Mouse (Mus musculus) liver, adult 2 months (tissue): Measurements from ENCODE around the gene Cox8b. TPM values are rescaled to one million over a fixed set of nuclear protein-coding genes. Genes with fewer than 3 reads are reported as not detected.

Experiments used
- DNase-seq: peaks from one replicate; pipeline ENCODE4 v3.0.0-alpha.2; 2011; ENCODE audit warnings: low read depth, low spot score; ENCODE audit errors: extremely low read depth
- H3K27ac ChIP-seq: fragments of 200-500 bp; replicated peaks from 2 replicates; pipeline ENCODE4 v1.5.1; 2012; ENCODE audit warnings: low read depth, mild to moderate bottlenecking, control low read depth, inconsistent platforms, low read length; ENCODE audit not compliant: insufficient read depth
- H3K27me3 ChIP-seq: fragments of 200-500 bp; 2 replicates; pipeline ENCODE4 v1.6.1; 2012; ENCODE audit warnings: mild to moderate bottlenecking, moderate library complexity, low read length, inconsistent platforms; ENCODE audit not compliant: control insufficient read depth, insufficient read depth
- H3K36me3 ChIP-seq: fragments of 200-500 bp; 2 replicates; pipeline ENCODE4 v1.6.1; 2012; ENCODE audit warnings: low read length, inconsistent platforms; ENCODE audit not compliant: control insufficient read depth, insufficient read depth
- H3K4me1 ChIP-seq: fragments of 200-500 bp; 2 replicates; pipeline ENCODE4 v1.6.1; 2011; ENCODE audit warnings: low read length; ENCODE audit not compliant: control insufficient read depth, insufficient read depth
- H3K4me3 ChIP-seq: fragments of 200-500 bp; 2 replicates; pipeline ENCODE4 v1.5.1; 2011; ENCODE audit warnings: low read depth, mild to moderate bottlenecking, control low read depth, low read length, moderate library complexity; ENCODE audit not compliant: insufficient read depth
- H3K79me2 ChIP-seq: fragments of 200-500 bp; 2 replicates; pipeline ENCODE4 v1.6.1; 2012; ENCODE audit warnings: inconsistent platforms, mild to moderate bottlenecking, low read length, moderate library complexity; ENCODE audit not compliant: control insufficient read depth, insufficient read depth
- H3K9ac ChIP-seq: fragments of 200-500 bp; 2 replicates; pipeline ENCODE4 v1.6.1; 2012; ENCODE audit warnings: low read depth, mild to moderate bottlenecking, control low read depth, inconsistent platforms, low read length
- CTCF ChIP-seq: fragments of 200-500 bp; IDR thresholded peaks from 2 replicates; pipeline ENCODE4 v1.5.1; 2011; ENCODE audit warnings: low read depth, low read length, control low read depth
- POLR2A ChIP-seq: fragments of 200-500 bp; IDR thresholded peaks from 2 replicates; pipeline ENCODE4 v1.6.1; 2011; ENCODE audit warnings: low read length, control low read depth; ENCODE audit not compliant: insufficient read depth; ENCODE audit errors: extremely low read depth
- WGBS: fragments of 180-500 bp; shearing (Covaris S2); methylation state at CpG from one replicate; pipeline ENCODE4 v1.1.7; 2018; 5-methylcytosine and 5-hydroxymethylcytosine counted together
- polyA plus RNA-seq: library from polyadenylated mRNA; depleted of rRNA; stranded (reverse); fragments of >200 nt; gene quantifications from 2 replicates; pipeline ENCODE4 v1.2.3, GENCODE M21; 2012
- total RNA-seq: library from RNA; depleted of rRNA; stranded (reverse); fragments of >200 nt; gene quantifications from 2 replicates; pipeline ENCODE4 v1.2.3, GENCODE M21; 2014

Gene Cox8b
- total and polyA plus RNA-seq, 2 experiments = 0.55 TPM; not detected in 1

DNA sequence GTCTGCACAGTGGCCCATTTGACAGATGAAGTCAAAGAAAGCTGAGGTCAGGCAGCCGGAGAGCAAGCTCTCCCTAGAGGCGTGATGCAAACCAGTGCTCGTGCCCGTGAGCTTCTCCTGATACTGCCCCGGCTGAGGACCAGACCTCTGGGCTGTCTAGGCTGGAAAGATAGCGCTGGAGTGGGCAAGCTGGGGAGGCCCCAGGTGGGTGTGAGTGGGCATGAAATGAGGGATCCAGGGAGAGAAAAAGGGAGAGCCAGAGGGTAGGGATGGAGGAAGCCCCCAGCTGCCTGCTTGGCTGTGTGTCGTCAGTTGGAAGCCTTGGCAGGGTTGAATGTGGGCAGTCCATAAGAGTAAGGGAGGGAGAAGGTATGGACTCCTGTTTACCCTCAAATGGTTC is 44.0 kb upstream of the Cox8b start:
- H3K4me1 ChIP-seq = peaks cover 12% of the 10 kb centered on the region; the same call in 1 of the 2 replicates

DNA sequence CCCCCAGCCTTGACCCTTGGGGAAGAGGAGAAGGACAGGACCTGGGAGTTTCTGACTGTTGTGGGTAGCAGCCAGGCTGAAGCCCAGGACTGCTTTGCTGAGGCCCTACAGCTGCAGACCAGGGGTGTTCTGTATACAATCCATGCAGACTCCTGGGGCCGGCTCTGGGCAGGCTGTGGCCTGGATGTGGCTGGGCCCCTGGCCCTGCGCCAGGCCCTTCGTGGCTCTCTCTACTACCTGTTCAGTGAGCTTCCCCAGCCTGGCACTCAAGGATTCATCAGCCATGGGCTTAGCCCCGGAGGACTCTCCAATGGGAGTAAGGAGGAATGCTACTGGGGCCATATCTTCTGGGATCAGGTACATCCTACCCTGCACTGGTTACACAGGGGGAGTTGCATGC is 43.1 kb upstream of the Cox8b start:
- WGBS = 63% methylated on average over 4 of the region's 4 CpGs
- Histone ChIP-seq H3K27ac (peak overlapping the region; percentile 98), H3K4me1 (peaks cover 11% of the 10 kb centered on the region; the same call in 1 of the 2 replicates)

More for the DNA sequence above, 44.0 kb upstream of the Cox8b start:
- Histone ChIP-seq H3K4me3 (no peak overlapping the region), H3K27me3 (no peaks in the 10 kb centered on the region), H3K36me3 (no peaks in the 10 kb centered on the region), H3K27ac (no peak overlapping the region), H3K79me2 (no peaks in the 10 kb centered on the region; the same call in 1 of the 2 replicates), H3K9ac (no peak overlapping the region)
- TF ChIP-seq POLR2A (no peak), CTCF (no peak)
- DNase-seq = no peak
- 95% methylated on average over 7 of the region's 7 CpGs for WGBS

DNA sequence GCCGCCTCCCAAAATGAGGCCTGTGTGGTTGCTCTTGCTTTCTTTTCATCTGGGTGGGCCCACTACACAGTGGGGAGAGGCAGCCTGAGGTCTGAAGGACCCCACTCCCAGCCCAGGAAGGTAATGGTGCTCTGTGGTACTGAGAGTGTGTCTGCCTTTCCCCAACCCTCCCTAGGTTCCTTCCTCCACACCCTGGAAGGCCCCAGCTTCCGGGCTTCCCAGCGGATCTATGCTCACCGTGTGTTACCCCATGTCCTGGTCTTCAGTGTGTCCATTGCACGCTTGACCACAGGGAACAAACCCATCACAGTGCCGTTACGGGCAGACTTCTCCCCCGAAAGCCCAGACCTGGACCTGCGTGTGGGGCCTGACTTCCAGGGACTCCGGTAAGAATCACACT is 42.6 kb upstream of the Cox8b start:
- Histone ChIP-seq H3K79me2 (no peaks in the 10 kb centered on the region; the same call in 1 of the 2 replicates), H3K27me3 (no peaks in the 10 kb centered on the region), H3K4me3 (0 out of 2 replicates have a peak overlapping the region, but pooled peaks have one; percentile 11), H3K36me3 (no peaks in the 10 kb centered on the region), H3K4me1 (peaks cover 11% of the 10 kb centered on the region; the same call in 1 of the 2 replicates), H3K9ac (peak overlapping the region; percentile 24), H3K27ac (peak overlapping the region; percentile 98)
- 83% methylated on average over 10 of the region's 10 CpGs for WGBS
- TF ChIP-seq POLR2A (no peak), CTCF (no peak)
- no peak for DNase-seq

More for the DNA sequence above, 43.1 kb upstream of the Cox8b start:
- TF ChIP-seq CTCF = no peak
- no peak for TF ChIP-seq POLR2A
- peak overlapping the region; percentile 24 for H3K9ac ChIP-seq
- no peak for DNase-seq
- no peaks in the 10 kb centered on the region; the same call in 1 of the 2 replicates for H3K79me2 ChIP-seq
- H3K36me3 ChIP-seq = no peaks in the 10 kb centered on the region
- H3K27me3 ChIP-seq = no peaks in the 10 kb centered on the region
- H3K4me3 ChIP-seq = no peak overlapping the region; the same call in 1 of the 2 replicates

DNA sequence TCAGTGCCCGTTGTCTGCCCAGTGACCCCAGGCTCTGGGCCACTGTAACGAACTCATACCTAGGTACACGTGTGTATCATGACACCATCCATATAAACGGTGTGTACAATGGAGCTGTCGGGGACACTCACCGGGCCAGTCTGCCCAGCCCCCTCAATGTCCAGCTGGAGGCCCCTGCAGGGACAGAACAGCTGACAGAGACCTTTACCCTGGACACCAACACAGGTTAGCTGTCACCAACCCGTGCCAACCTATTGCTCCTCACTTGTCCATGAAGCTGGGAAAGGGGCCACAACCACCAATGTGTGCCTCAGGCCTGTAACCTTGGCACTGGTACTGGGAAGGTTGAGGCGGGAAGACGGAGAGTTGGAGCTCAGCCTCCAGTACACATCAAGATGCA is 42.1 kb upstream of the Cox8b start:
- Histone ChIP-seq H3K79me2 (no peaks in the 10 kb centered on the region; the same call in 1 of the 2 replicates), H3K4me3 (peak overlapping the region; percentile 65), H3K4me1 (peaks cover 7% of the 10 kb centered on the region; the same call in 1 of the 2 replicates), H3K27ac (peak overlapping the region; percentile 98), H3K36me3 (no peaks in the 10 kb centered on the region), H3K27me3 (no peaks in the 10 kb centered on the region), H3K9ac (peak overlapping the region; percentile 92)
- 3% methylated on average over 9 of the region's 9 CpGs for WGBS
- DNase-seq = peak; percentile 91
- TF ChIP-seq POLR2A (no peak), CTCF (no peak)

DNA sequence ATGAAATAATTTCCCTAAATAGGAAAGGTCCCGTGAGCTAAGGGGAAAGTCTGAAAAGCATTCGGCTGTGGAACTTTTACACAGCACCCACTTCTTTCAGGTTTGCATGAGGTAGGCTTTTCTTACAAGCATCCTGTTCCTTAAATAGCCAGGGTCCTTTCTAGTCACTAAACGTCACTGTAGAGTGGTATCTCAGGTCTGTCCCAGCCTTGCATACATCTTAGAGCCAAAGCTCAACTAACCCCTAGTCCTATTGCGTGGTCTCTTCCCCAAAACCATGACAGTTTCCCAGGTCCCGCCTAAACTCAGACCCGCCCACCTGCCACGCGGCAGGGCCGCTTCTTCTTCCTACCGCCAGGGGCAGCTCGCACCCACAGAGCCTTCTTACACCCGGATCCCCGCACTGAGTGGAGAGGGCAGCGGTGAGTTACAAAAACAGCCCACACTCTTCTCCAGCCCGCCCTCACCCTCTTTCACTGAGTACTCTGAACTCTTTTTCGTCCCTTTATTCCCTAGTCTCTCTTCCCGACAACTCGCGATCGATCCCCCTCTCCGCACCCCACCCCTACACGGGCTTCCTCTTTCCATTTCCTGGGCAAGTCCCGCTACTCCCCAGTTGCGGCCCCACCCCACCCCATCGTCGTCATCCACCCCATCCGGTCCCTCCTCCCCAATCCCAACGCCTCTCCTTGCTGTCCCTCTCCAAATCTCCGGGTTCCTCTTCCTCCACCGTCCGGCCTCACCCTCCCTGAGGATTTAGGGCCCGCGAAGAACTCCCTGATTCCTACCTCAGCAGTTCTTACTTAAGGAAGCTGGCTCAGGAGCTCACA is 41.2 kb upstream of the Cox8b start, which contains the start of gene Pgghg:
Gene Pgghg, plus strand, starts transcription at position 170 of the 830 bp plus-strand sequence.
- WGBS = 1% methylated on average over 33 of the region's 33 CpGs
- peaks cover 5% of the 10 kb centered on the region; the same call in 1 of the 2 replicates for H3K4me1 ChIP-seq
- H3K36me3 ChIP-seq = no peaks in the 10 kb centered on the region
- DNase-seq = peak; percentile 90
- H3K9ac ChIP-seq = peak within 1 kb of the TSS; percentile 93
- peak within 1 kb of the TSS; percentile 65 for H3K4me3 ChIP-seq
- no peaks in the 10 kb centered on the region; the same call in 1 of the 2 replicates for H3K79me2 ChIP-seq
- peak within 1 kb of the TSS; percentile 100 for H3K27ac ChIP-seq
- TF ChIP-seq CTCF = peak; percentile 94
- TF ChIP-seq POLR2A = peak; percentile 91
- no peaks in the 10 kb centered on the region for H3K27me3 ChIP-seq
